Mouse (Mus musculus): ENCODE measurements around the gene Ube2q2.
"Not testable (repeated sequence)": the region's sequence is repeated elsewhere in the genome, so short reads cannot be mapped to it uniquely, and the experiment has no call there.

Ube2q2 gene

GRCm38 (mm10) chr9:55148854-55149498 is at the start of gene Ube2q2:
Ube2q2 (plus strand) TSS chr9:55148854.
- DNase-seq (ENCODE audit: low spot score): no peak

DNA sequence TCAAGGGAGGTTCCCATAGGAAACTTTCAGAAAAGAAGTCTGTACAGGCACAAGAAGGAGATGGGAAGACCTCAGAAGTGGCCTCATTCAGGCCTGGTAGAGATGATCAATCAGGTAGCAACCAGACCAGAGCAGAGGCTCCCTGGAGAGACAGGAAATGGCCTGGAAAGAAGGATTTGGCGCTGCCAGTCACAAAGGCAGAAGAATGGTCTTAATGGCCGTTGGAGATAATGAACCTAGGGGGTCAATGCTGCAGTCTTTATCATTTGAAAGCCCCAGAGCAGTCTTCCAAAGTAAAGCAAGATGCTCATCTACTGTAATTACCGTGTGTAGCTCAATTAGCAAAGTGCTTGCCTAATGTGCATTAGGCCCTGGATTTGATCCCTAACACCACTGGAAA is 47.5 kb upstream of the Ube2q2 start:
- DNase-seq (ENCODE audit: low spot score): no peak

DNA sequence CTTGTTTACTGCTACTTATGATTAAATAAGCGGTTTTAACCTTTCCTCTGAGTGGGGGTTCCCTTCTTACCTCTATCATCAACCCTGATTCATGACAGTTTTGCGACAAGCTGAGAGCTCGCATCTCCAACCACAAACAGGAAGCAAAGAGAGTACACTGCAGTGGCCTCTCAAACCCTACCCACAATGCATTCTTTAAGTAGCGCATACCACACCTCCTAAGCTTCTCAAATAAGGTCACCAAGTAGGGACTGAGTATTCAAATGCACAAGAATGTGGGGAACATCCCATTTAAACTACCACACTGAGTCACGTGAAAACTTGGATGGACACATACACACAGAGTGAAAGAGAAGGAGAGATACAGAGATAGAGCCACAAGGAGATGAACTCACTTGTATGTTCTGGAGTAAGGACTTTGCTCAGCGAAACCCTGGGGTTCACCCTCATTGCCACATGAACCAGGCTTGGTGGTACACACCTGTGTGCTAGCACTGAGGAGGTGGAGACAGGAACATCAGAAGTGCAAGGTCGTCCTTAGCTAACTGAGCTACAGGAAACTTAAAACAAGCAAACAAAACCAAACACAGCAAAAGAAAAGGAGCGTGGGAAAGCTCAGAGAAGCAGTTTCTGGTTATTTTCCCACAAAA is 46.3 kb upstream of the Ube2q2 start:
- DNase-seq (ENCODE audit: low spot score): no peak

DNA sequence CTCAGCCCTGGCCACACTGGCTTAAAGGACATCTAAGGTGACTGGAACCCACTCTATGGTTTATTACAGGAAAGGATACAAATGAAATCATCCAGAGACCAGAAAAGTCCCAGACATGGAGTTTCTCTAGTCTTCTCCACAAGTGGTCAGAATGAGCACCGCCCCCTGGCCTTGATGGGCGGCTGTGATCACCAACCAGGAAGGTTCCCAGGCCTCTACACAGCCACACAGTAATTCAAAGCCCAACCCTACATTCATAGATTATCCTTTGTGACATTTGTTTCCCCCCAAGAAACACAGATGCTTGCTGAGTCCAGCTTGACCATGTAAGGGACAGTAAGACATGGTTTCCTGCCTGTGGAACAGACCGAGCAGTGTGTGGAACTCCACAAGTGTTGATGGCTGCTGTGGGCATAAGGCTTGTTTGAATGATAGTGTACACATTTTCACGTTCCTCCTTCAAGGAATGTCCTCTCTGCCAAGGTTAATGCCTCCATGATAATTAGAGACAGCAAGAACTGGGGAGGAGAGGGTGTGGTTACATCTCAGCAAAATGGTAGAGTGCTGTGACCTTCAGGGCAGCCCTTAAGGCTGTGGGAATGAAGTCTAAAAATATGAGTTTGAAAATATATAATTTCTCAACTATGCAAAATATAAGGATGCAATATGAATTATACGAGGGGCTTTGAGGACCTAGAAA is 45.6 kb upstream of the Ube2q2 start:
- DNase-seq (ENCODE audit: low spot score): no peak

- peak; percentile 57 for DNase-seq (ENCODE audit: low spot score)
These were observed 38.4 kb upstream of the Ube2q2 start for GRCm38 (mm10) chr9:55110059-55110834.

- not testable (repeated sequence) for DNase-seq (ENCODE audit: low spot score)
These were observed 37.8 kb upstream of the Ube2q2 start for GRCm38 (mm10) chr9:55110835-55111217.

DNA sequence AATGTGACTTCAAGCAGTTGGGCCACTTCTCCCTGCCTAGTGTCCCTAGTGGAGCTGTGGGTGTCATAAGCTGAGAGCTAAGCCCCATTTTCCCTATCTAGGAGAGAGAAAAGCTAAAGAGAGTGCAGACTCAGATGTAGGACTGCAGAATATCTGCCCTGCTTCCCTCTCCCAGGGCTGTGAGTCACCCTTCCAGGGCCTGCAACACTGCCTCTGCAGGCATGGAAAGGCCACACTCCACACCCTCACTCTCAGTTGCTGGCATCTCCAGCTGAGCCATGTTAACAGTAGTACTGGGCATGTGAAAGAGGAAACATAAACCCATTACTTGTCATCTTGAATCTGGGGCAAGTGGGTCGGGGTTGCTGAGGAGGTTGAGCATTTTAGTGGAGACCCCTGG is 33.9 kb upstream of the Ube2q2 start:
- no peak for DNase-seq (ENCODE audit: low spot score)

DNA sequence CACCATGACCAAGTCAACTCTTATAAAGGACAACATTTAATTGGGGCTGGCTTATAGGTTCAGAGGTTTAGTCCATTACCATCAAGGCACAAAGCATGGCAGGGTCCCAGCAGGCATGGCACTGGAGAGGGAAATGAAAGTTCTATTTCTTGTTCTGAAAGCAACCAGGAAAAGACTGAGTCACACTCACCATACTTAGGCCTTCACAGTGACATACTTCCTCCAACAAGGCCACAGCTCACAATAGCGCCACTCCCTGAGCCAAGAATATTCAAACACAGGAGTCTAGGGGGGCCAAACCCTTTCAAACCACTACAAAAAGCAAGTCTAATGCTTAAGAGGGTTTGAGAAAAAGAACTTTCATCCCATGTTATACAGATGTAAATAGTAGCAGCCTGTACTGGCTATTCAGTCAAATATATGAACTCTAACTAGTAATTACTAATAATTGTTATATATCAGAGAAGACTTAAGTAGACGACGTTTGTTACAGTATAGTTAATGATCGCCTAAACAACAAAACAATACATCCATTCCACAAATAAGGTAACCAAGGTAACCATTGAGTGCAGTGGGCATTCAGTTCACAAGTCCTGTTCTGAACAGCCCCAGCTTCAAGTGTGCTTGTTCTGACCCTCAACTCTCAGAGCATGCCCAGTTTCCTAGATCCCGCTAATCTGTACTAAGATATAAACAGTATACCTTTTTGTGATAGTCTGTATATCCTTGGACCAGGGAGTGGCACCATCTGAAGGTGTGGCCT is 31.2 kb upstream of the Ube2q2 start:
- DNase-seq (ENCODE audit: low spot score): no peak

DNA sequence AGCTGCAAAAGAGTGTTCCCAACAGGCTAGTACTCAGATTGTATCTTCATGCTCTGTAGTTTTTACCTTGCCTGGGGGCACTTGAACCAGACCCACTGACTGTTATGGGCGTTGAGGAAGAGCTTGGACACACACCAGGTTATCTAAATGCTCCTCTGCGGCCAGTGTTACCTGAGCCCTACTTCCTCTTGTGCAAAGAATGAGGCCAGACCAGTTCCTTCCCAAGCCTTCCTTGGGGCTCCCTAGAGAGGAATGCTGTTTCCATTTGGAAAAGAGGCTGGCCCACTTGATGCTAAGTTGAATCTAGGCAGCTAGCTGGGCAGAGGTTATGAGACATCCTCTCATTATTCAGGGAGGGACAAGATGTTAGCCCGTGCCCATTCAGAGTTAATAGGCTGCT is 26.1 kb upstream of the Ube2q2 start:
- DNase-seq (ENCODE audit: low spot score): no peak

DNA sequence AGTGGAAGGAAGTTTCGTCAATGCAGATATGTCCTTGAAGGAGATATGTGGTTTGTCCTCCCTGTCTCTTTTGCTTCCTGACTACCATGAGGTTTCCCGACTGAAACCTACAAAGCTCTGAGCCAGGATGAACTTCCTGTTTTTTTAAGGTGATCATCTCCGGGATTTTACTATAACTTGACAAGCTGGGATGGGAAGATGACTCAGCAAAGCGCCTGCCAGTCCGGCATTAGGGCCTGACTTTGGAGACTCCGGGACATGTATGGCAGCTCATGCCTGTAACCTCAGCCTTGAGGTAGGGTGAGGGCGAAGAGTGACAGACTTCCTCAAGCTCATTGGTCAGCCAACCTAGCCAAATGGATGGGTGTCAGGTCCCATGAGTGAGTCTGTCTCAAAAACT is 22.9 kb upstream of the Ube2q2 start:
- DNase-seq (ENCODE audit: low spot score): no peak

- DNase-seq (ENCODE audit: low spot score): no peak
These were observed 22.4 kb upstream of the Ube2q2 start for GRCm38 (mm10) chr9:55126295-55126694.

GRCm38 (mm10) chr9:55131851-55132250 is 16.8 kb upstream of the Ube2q2 start:
- no peak for DNase-seq (ENCODE audit: low spot score)

DNA sequence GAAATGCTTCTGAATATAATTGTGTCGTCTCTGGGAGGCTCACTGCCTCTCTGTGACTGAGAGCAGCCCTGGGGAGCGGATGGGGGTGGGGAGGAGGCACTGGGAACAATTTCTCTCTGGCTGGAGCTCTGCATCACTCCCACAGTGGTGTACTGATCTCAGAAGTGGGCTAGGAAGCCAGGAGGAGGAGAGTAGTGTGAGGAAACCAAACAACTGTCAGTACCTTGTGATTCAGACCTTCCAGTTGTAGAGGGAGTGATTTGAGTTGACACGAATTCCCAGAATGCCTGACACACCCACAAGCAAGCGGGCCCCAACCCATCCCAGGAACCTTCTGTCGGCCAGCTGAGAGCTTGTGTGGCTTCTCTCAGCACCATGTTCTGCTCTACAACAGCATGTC is 12.1 kb upstream of the Ube2q2 start:
- no peak for DNase-seq (ENCODE audit: low spot score)

DNA sequence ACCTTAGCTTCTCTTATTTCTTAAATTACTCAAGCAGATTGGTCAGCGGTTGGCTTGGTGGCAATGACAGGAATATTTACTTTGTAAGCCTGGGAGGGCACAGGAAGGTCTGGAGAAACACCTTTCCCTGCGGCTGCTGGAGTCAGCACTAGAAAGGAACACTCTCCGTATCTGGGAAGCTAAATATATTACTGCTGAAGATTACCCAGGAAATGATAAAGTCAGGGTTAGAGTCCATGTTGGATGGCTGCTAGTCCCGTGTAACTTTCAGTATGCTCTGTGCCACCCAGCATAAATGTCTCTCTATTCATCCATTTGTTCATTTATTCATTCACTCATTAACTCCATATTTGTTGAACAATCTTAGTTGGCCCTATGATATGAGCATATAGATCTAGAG is 11.5 kb upstream of the Ube2q2 start:
- no peak for DNase-seq (ENCODE audit: low spot score)

- no peak for DNase-seq (ENCODE audit: low spot score)
These were observed 8.7 kb upstream of the Ube2q2 start for GRCm38 (mm10) chr9:55139958-55140357.

- peak; percentile 54 for DNase-seq (ENCODE audit: low spot score)
These were observed 1.0 kb downstream of the Ube2q2 start for GRCm38 (mm10) chr9:55149499-55150278.

- no peak for DNase-seq (ENCODE audit: low spot score)
These were observed 1.6 kb downstream of the Ube2q2 start for GRCm38 (mm10) chr9:55150279-55150726.

GRCm38 (mm10) chr9:55151096-55151495 is 2.4 kb downstream of the Ube2q2 start:
- no peak for DNase-seq (ENCODE audit: low spot score)

DNA sequence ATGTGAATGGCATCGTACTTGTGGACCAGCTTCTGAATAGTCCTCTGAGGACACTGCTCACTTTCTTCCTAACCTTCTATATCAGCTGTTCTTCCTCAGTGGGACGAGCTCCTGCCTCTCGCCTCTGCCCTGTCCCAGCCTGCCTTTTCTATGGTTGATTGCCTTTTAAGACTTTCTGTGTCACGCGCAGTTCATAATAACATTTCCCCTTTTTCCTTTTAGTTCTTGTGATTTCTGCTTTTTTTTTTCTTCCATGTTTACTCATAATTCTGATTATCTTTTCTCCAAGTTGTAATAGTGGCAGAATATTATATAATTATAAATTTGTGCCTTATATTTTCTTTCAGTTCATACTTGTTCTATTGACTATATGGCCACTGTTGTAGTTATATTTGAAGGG is 4.3 kb downstream of the Ube2q2 start:
- no peak for DNase-seq (ENCODE audit: low spot score)

GRCm38 (mm10) chr9:55170655-55171412 is 22.2 kb downstream of the Ube2q2 start:
- DNase-seq (ENCODE audit: low spot score): no peak
